Mouse (Mus musculus) midbrain, postnatal 0 days (tissue): ENCODE measurements at regions not wholly inside any gene's neighbourhood (a gene's known extent, or its start where the extent isn't known, plus 50 kb on each side); places are given as distances from the start of the nearest gene placed in this dataset.

Experiments used
- ATAC-seq: fragments of 200-750 bp; cut with Nextera tagmentation; 2 replicates; pipeline ENCODE4 v1.8.0; 2017; ENCODE audit warnings: moderate number of reproducible peaks, mild to moderate bottlenecking, moderate TSS enrichment, moderate library complexity; ENCODE audit not compliant: low FRiP score
- DNase-seq: peaks from one replicate; pipeline ENCODE4 v3.0.0-alpha.2; 2015; ENCODE audit warnings: low spot score
- H3K27ac ChIP-seq: fragments of 300-500 bp; sonication (generic); 2 replicates; pipeline ENCODE4 v1.5.1; 2014; ENCODE audit warnings: low read depth, mild to moderate bottlenecking, low read length, mixed read lengths
- H3K27me3 ChIP-seq: fragments of 300-500 bp; sonication (generic); 2 replicates; pipeline ENCODE4 v1.6.1; 2014; ENCODE audit warnings: low read length, control low read depth, mixed read lengths; ENCODE audit not compliant: insufficient read depth
- H3K36me3 ChIP-seq: fragments of 300-500 bp; sonication (generic); 2 replicates; pipeline ENCODE4 v1.6.1; 2014; ENCODE audit warnings: low read length, control low read depth, mixed read lengths; ENCODE audit not compliant: insufficient read depth
- H3K4me1 ChIP-seq: fragments of 300-500 bp; sonication (generic); 2 replicates; pipeline ENCODE4 v1.6.1; 2014; ENCODE audit warnings: mild to moderate bottlenecking, control low read depth, antibody characterized with exemption, low read length, mixed read lengths; ENCODE audit not compliant: insufficient read depth
- H3K4me2 ChIP-seq: fragments of 300-500 bp; sonication (generic); 2 replicates; pipeline ENCODE4 v1.6.1; 2014; ENCODE audit warnings: low read depth, mild to moderate bottlenecking, low read length, mixed read lengths; ENCODE audit not compliant: poor library complexity, severe bottlenecking
- H3K4me3 ChIP-seq: fragments of 300-500 bp; sonication (generic); 2 replicates; pipeline ENCODE4 v1.5.1; 2014; ENCODE audit warnings: low read depth, mild to moderate bottlenecking, low read length, moderate library complexity
- H3K9ac ChIP-seq: fragments of 300-500 bp; sonication (generic); replicated peaks from 2 replicates; pipeline ENCODE4 v1.6.1; 2014; ENCODE audit warnings: mild to moderate bottlenecking, low read length, moderate library complexity, mixed read lengths; ENCODE audit not compliant: poor library complexity, severe bottlenecking
- H3K9me3 ChIP-seq: fragments of 300-500 bp; sonication (generic); 2 replicates; pipeline ENCODE4 v1.6.1; 2016; ENCODE audit warnings: low read length, control low read depth
- CTCF ChIP-seq: IDR thresholded peaks from 2 replicates; pipeline ENCODE4 v1.5.1; 2016; ENCODE audit warnings: antibody characterized with exemption, mild to moderate bottlenecking
- WGBS: fragments of 180-500 bp; shearing (Covaris S2); extraction: QIAGEN DNeasy Blood & Tissue Kit; methylation state at CpG from one replicate; pipeline ENCODE4 v1.1.7; 2014; 5-methylcytosine and 5-hydroxymethylcytosine counted together

GRCm38 (mm10) chr15:31113216-31113615 is 110.9 kb upstream of the Dap start:
- no peak for DNase-seq
- H3K36me3 ChIP-seq, result no peaks in the 10 kb centered on the region
- no peaks in the 10 kb centered on the region for H3K27me3 ChIP-seq
- TF ChIP-seq CTCF, result no peak
- H3K4me2 ChIP-seq, result no peak overlapping the region
- 74% methylated on average over 1 of the region's 1 CpGs for WGBS
- H3K9me3 ChIP-seq, result no peaks in the 10 kb centered on the region
- no peak overlapping the region for H3K27ac ChIP-seq
- H3K4me3 ChIP-seq, result no peak overlapping the region
- no peak overlapping the region for H3K9ac ChIP-seq
- H3K4me1 ChIP-seq, result no peaks in the 10 kb centered on the region
- ATAC-seq, result no peak

- no peak for TF ChIP-seq CTCF
- Histone ChIP-seq H3K9ac (no peak overlapping the region), H3K4me2 (no peak overlapping the region), H3K27ac (no peak overlapping the region), H3K9me3 (no peaks in the 10 kb centered on the region), H3K27me3 (no peaks in the 10 kb centered on the region), H3K4me3 (no peak overlapping the region), H3K36me3 (no peaks in the 10 kb centered on the region), H3K4me1 (no peaks in the 10 kb centered on the region)
- ATAC-seq (peak; percentile 49; the same call in 1 of the 2 replicates), DNase-seq (no peak)
Observed at GRCm38 (mm10) chr15:31117338-31117737, 106.8 kb upstream of the Dap start.

- Histone ChIP-seq H3K9ac (no peak overlapping the region), H3K36me3 (no peaks in the 10 kb centered on the region), H3K4me3 (no peak overlapping the region), H3K4me1 (no peaks in the 10 kb centered on the region), H3K27me3 (no peaks in the 10 kb centered on the region), H3K27ac (no peak overlapping the region), H3K4me2 (no peak overlapping the region), H3K9me3 (no peaks in the 10 kb centered on the region)
- ATAC-seq (no peak), DNase-seq (peak; percentile 24)
- 49% methylated on average over 6 of the region's 6 CpGs for WGBS
- TF ChIP-seq CTCF, result no peak
Observed at GRCm38 (mm10) chr15:31120147-31120546, 104.0 kb upstream of the Dap start.

- no peaks in the 10 kb centered on the region for H3K9me3 ChIP-seq
- DNase-seq, result no peak
- no peak overlapping the region for H3K4me3 ChIP-seq
- H3K27me3 ChIP-seq, result no peaks in the 10 kb centered on the region
- no peaks in the 10 kb centered on the region for H3K36me3 ChIP-seq
- H3K27ac ChIP-seq, result no peak overlapping the region
- H3K4me1 ChIP-seq, result no peaks in the 10 kb centered on the region
- no peak for TF ChIP-seq CTCF
- 95% methylated on average over 1 of the region's 1 CpGs for WGBS
- no peak for ATAC-seq
- no peak overlapping the region for H3K4me2 ChIP-seq
- no peak overlapping the region for H3K9ac ChIP-seq
Observed at GRCm38 (mm10) chr15:31125784-31126183, 98.3 kb upstream of the Dap start.

GRCm38 (mm10) chr15:31126999-31127398 is 97.1 kb upstream of the Dap start:
- no peaks in the 10 kb centered on the region for H3K4me1 ChIP-seq
- 36% methylated on average over 3 of the region's 3 CpGs for WGBS
- no peaks in the 10 kb centered on the region for H3K27me3 ChIP-seq
- no peak for TF ChIP-seq CTCF
- H3K9me3 ChIP-seq, result no peaks in the 10 kb centered on the region
- no peak overlapping the region for H3K4me2 ChIP-seq
- H3K4me3 ChIP-seq, result no peak overlapping the region
- H3K9ac ChIP-seq, result no peak overlapping the region
- DNase-seq (no peak), ATAC-seq (no peak)
- H3K27ac ChIP-seq, result no peak overlapping the region
- H3K36me3 ChIP-seq, result no peaks in the 10 kb centered on the region

- Histone ChIP-seq H3K36me3 (no peaks in the 10 kb centered on the region), H3K27ac (no peak overlapping the region), H3K9ac (no peak overlapping the region), H3K4me2 (no peak overlapping the region), H3K27me3 (no peaks in the 10 kb centered on the region), H3K4me3 (no peak overlapping the region), H3K9me3 (no peaks in the 10 kb centered on the region), H3K4me1 (no peaks in the 10 kb centered on the region)
- TF ChIP-seq CTCF, result no peak
- WGBS, result 25% methylated on average over 7 of the region's 7 CpGs
- DNase-seq, result peak; percentile 37
- no peak for ATAC-seq
Observed at GRCm38 (mm10) chr15:31134891-31135290, 89.2 kb upstream of the Dap start.
